Mouse (Mus musculus) CD8-positive naive resting alpha-beta T cell, adult 2 months (primary cell): ENCODE data around the gene Igsf10.
"Not testable (repeated sequence)": the region's sequence is repeated elsewhere in the genome, so short reads cannot be mapped to it uniquely, and the experiment has no call there.

Source experiments
- DNase-seq, 2 experiments: peaks; one replicate each; pipeline ENCODE4 v3.0.0; 2022; ENCODE audit warnings: low read depth in 2 of 2, low spot score in 2 of 2

Igsf10 gene

GRCm38 (mm10) chr3:59344065-59344905 is at the start of gene Igsf10:
TSS of gene Igsf10 (minus strand) at chr3:59344394.
- no peak for DNase-seq

- no peak for DNase-seq
These were observed 41.4 kb upstream of the Igsf10 start for GRCm38 (mm10) chr3:59385553-59385952.

GRCm38 (mm10) chr3:59385000-59385399 is 40.8 kb upstream of the Igsf10 start:
- DNase-seq = no peak

GRCm38 (mm10) chr3:59384321-59384720 is 40.1 kb upstream of the Igsf10 start:
- no peak for DNase-seq

- DNase-seq = not testable (repeated sequence)
These were observed 34.6 kb upstream of the Igsf10 start for GRCm38 (mm10) chr3:59378791-59379190.

- no peak for DNase-seq
These were observed 17.7 kb upstream of the Igsf10 start for GRCm38 (mm10) chr3:59361895-59362294.

- DNase-seq = no peak
These were observed 15.9 kb upstream of the Igsf10 start for GRCm38 (mm10) chr3:59360102-59360501.

- no peak for DNase-seq
These were observed 10.0 kb upstream of the Igsf10 start for GRCm38 (mm10) chr3:59354156-59354555.

GRCm38 (mm10) chr3:59351768-59352167 is 7.6 kb upstream of the Igsf10 start:
- no peak for DNase-seq

GRCm38 (mm10) chr3:59343026-59343425 is 1.2 kb downstream of the Igsf10 start:
- no peak for DNase-seq

GRCm38 (mm10) chr3:59341647-59342427 is 2.4 kb downstream of the Igsf10 start:
- no peak for DNase-seq

- no peak for DNase-seq
These were observed 15.7 kb downstream of the Igsf10 start for GRCm38 (mm10) chr3:59328526-59328925.

- peak; percentile 41 to 59 for DNase-seq
These were observed 22.8 kb downstream of the Igsf10 start for GRCm38 (mm10) chr3:59321278-59321876.

- no peak for DNase-seq
These were observed 28.1 kb downstream of the Igsf10 start for GRCm38 (mm10) chr3:59316077-59316476.

GRCm38 (mm10) chr3:59312610-59313009 is 31.6 kb downstream of the Igsf10 start:
- DNase-seq = no peak

- no peak for DNase-seq
These were observed 38.7 kb downstream of the Igsf10 start for GRCm38 (mm10) chr3:59305518-59305917.

GRCm38 (mm10) chr3:59304944-59305343 is 39.2 kb downstream of the Igsf10 start:
- DNase-seq = no peak

- no peak for DNase-seq
These were observed 46.5 kb downstream of the Igsf10 start for GRCm38 (mm10) chr3:59297653-59298052.

- DNase-seq = no peak
These were observed 47.5 kb downstream of the Igsf10 start for GRCm38 (mm10) chr3:59296563-59297130.

GRCm38 (mm10) chr3:59295699-59296562 is 48.3 kb downstream of the Igsf10 start:
- DNase-seq = no peak
